Mouse (Mus musculus): ENCODE measurements around the gene Tprkb. TPM values are rescaled to one million over a fixed set of nuclear protein-coding genes. Genes with fewer than 3 reads are reported as not detected.
"Not testable (repeated sequence)": the region's sequence is repeated elsewhere in the genome, so short reads cannot be mapped to it uniquely, and the experiment has no call there.

Tprkb gene
- polyA plus RNA-seq, 1 experiment from 2014 or later: 61.3 TPM

DNA sequence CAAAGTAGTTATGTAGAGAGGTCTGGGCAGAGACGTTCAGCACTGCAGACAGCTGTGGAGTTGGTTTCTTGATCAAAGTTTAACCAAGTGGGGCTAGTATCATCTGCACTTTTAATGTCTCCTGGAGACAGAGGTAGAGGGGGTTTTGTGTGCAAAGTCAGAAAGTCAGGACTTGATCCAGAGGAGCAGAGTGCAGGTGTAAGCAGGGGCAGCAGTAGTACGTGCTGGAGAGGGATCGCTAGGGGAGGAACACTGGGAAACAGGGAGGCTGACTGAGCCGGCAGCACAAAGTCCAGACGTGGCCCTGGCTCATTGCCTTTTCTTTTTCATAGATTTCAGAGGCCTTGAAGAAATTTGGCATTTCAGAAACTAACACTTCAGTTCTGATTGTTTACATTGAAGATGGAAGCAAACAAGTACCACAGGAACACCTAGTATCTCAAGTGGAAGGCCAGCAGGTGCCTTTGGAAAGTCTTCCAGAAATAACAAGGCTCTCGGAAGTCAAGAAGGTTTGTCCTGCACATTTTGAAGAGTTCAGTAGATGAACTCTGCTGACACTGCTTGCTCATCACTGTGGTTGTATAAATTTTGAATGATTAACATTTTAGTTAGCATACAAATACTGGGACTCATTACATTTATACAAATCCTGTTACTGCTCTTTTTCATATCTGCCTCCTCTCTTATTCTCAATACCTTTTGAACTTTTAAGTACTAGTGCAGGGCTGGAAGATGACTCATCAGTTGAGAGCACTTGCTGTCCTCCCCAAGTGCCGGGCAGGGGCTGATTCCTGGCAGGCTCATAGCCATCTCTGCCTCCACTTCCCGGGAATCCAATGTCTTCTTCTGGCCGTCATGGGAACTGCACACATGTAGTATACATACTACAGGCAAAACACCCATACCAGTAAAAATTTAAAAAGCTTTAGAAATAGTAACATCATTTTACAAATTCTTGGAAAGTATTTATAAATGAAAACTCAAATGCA is 16.1 kb downstream of the Tprkb start:
- peak overlapping the region; percentile 60 for H3K27ac ChIP-seq (ENCODE audit: low read depth, low read length)
- no peak for ATAC-seq
- no peaks in the 10 kb centered on the region for H3K27me3 ChIP-seq (replicated peaks; ENCODE audit: control insufficient read depth, insufficient read depth, low read length)
- WGBS: 70% methylated on average over 9 of the region's 9 CpGs
- H3K4me1 ChIP-seq (replicated peaks; ENCODE audit: control insufficient read depth, insufficient read depth, low read length): no peaks in the 10 kb centered on the region; the same call in 1 of the 2 replicates
- H3K9me3 ChIP-seq (ENCODE audit: control insufficient read depth): no peaks in the 10 kb centered on the region
- no peak overlapping the region for H3K4me2 ChIP-seq (replicated peaks; ENCODE audit: low read depth)
- no peak overlapping the region for H3K9ac ChIP-seq (ENCODE audit: low read depth, low read length)
- no peak for TF ChIP-seq CTCF (IDR thresholded peaks at IDR 0.05; ENCODE audit: low read depth)
- peaks cover 61% of the 10 kb centered on the region for H3K36me3 ChIP-seq (ENCODE audit: control insufficient read depth, insufficient read depth)
- no peak overlapping the region for H3K4me3 ChIP-seq (ENCODE audit: low read depth, low read length)

DNA sequence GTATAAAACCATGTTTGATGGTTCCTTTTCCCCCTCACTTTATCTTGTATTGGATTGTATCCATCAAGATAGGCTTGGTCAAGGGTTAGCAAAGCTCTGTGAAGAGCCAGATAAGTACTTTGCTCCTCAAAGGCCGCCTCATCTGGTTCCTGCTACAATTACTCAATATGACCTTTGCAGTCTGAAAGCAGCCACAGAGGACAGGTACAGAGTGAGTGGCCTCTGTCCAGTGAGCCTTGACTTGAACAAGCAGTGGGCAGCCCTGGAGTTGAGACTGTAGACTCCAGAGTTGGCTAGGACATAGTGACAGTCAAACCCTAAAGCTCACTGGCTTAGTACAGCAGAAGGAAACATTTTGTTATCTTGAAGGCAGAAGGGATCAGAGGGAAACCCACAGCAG is 17.6 kb downstream of the Tprkb start:
- peak; percentile 75 for ATAC-seq
- 50% methylated on average over 1 of the region's 1 CpGs for WGBS

DNA sequence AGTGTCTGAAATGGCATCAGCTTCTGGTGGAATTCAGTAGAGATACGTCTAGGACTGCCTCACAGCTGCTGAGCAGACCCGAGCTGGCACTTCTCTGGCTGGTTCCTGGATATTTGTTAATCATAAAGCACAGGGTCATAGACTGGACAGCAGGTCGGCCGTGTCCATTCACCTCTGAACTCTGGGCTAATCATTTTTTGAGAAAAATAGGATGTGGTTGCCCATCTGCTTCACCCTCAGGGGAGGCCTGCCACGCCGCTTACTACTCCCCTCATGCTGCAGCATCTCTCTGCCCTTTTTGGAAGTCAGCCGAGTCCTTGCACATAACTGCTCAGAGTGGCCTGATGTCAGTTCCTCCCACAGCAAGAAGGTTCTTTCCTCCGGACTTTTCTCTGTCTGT is 22.4 kb downstream of the Tprkb start:
- no peak for TF ChIP-seq CTCF (IDR thresholded peaks at IDR 0.05; ENCODE audit: low read depth)
- H3K9ac ChIP-seq (ENCODE audit: low read depth, low read length): no peak overlapping the region
- H3K4me3 ChIP-seq (ENCODE audit: low read depth, low read length): no peak overlapping the region
- no peaks in the 10 kb centered on the region for H3K9me3 ChIP-seq (ENCODE audit: control insufficient read depth)
- peaks cover 18% of the 10 kb centered on the region; the same call in 1 of the 2 replicates for H3K36me3 ChIP-seq (ENCODE audit: control insufficient read depth, insufficient read depth)
- WGBS: 65% methylated on average over 8 of the region's 8 CpGs
- H3K4me1 ChIP-seq (replicated peaks; ENCODE audit: control insufficient read depth, insufficient read depth, low read length): 0 out of 2 replicates have a peak, but pooled peaks cover 8% of the 10 kb centered on the region
- H3K27me3 ChIP-seq (replicated peaks; ENCODE audit: control insufficient read depth, insufficient read depth, low read length): no peaks in the 10 kb centered on the region
- no peak for ATAC-seq
- H3K27ac ChIP-seq (ENCODE audit: low read depth, low read length): no peak overlapping the region
- H3K4me2 ChIP-seq (replicated peaks; ENCODE audit: low read depth): no peak overlapping the region

More for the DNA sequence above, 17.6 kb downstream of the Tprkb start:
- Histone ChIP-seq H3K27ac (ENCODE audit: low read depth, low read length) (peak overlapping the region; percentile 74), H3K9me3 (ENCODE audit: control insufficient read depth) (no peaks in the 10 kb centered on the region), H3K4me2 (replicated peaks; ENCODE audit: low read depth) (no peak overlapping the region), H3K4me3 (ENCODE audit: low read depth, low read length) (no peak overlapping the region), H3K27me3 (replicated peaks; ENCODE audit: control insufficient read depth, insufficient read depth, low read length) (no peaks in the 10 kb centered on the region), H3K9ac (ENCODE audit: low read depth, low read length) (no peak overlapping the region), H3K36me3 (ENCODE audit: control insufficient read depth, insufficient read depth) (peaks cover 56% of the 10 kb centered on the region), H3K4me1 (replicated peaks; ENCODE audit: control insufficient read depth, insufficient read depth, low read length) (no peaks in the 10 kb centered on the region; the same call in 1 of the 2 replicates)
- no peak for TF ChIP-seq CTCF (IDR thresholded peaks at IDR 0.05; ENCODE audit: low read depth)

DNA sequence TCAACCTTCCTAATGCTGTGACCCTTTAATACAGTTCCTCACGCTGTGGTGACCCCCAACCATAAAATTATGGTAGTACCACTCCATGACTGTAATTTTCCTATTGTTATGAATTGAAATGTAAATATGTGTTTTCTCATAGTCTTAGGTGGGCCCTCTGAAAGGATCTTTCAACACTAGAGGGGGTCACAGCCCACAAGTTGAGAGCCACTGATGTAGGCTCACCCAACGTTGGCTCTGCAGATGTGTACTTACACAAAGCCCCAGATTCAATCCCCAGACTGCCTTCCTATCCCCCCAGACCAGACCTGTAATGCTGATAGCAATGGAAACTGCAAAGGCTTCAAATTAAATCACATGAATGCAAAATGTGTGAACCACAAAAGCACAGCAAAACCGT is 24.0 kb downstream of the Tprkb start:
- no peak overlapping the region for H3K4me3 ChIP-seq (ENCODE audit: low read depth, low read length)
- no peak overlapping the region for H3K9ac ChIP-seq (ENCODE audit: low read depth, low read length)
- WGBS: 69% methylated on average over 3 of the region's 3 CpGs
- no peak overlapping the region; the same call in 1 of the 2 replicates for H3K27ac ChIP-seq (ENCODE audit: low read depth, low read length)
- no peaks in the 10 kb centered on the region for H3K9me3 ChIP-seq (ENCODE audit: control insufficient read depth)
- H3K4me2 ChIP-seq (replicated peaks; ENCODE audit: low read depth): no peak overlapping the region
- no peaks in the 10 kb centered on the region for H3K27me3 ChIP-seq (replicated peaks; ENCODE audit: control insufficient read depth, insufficient read depth, low read length)
- H3K36me3 ChIP-seq (ENCODE audit: control insufficient read depth, insufficient read depth): 0 out of 2 replicates have a peak, but pooled peaks cover 3% of the 10 kb centered on the region
- peak; percentile 44 for TF ChIP-seq CTCF (IDR thresholded peaks at IDR 0.05; ENCODE audit: low read depth)
- H3K4me1 ChIP-seq (replicated peaks; ENCODE audit: control insufficient read depth, insufficient read depth, low read length): 0 out of 2 replicates have a peak, but pooled peaks cover 8% of the 10 kb centered on the region
- no peak for ATAC-seq

DNA sequence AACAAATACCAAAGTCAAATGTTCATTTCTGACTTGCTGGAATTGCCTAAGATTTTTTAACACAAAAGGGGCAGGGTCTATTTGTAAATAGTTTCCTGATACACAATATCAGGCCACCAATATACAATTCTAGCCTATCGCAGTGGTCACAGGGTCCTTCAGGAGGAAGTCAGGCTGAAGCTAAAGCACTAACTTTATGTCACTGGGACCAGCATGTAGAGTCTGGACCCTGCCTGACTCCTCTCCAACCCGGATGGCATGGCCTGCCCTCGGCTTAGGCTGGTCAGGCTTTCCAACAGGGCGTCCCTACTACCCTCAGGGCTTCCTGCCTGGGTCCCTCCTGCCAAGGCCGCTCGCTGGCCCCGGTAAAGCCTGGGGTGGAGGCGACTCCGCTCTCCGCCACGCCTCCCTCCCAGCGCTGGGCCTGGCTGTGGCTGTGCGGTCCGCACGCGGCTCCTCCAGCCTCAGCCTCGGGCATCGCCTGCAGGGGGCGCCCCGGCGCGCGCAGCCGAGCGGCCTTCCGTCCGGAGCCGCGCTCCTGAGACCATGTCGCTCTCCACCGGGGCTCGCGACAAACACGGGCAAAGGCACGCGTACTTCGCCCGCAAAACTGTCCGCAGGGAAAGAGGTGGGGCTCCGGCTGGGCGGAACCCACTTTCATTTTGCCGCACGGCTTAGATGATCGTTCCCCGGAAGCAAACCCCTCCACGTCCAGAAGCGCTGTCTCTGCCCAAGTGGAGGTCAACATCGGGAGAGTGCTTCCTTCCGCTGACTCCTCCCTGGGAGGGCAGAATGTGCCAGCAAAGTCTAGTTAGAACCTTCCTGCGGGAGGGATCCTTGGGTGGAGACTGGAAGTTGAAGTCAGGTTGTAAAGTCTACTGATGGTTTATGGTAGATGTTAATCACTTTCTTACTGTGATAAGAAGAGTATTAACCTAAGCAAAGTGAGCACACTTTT is 25.1 kb downstream of the Tprkb start:
- peak overlapping the region; percentile 69 for H3K4me2 ChIP-seq (replicated peaks; ENCODE audit: low read depth)
- ATAC-seq: peak; percentile 92

More for the DNA sequence above, 25.1 kb downstream of the Tprkb start:
- TF ChIP-seq CTCF (IDR thresholded peaks at IDR 0.05; ENCODE audit: low read depth): peak; percentile 86
- Histone ChIP-seq H3K4me3 (ENCODE audit: low read depth, low read length) (peak overlapping the region; percentile 43), H3K9ac (ENCODE audit: low read depth, low read length) (peak overlapping the region; percentile 34; the same call in 1 of the 2 replicates), H3K27ac (ENCODE audit: low read depth, low read length) (peak overlapping the region; percentile 64; the same call in 1 of the 2 replicates)
- under 1% methylated on average over 50 of the region's 50 CpGs for WGBS
- not testable (repeated sequence) for H3K9me3 ChIP-seq (ENCODE audit: control insufficient read depth); H3K36me3 ChIP-seq (ENCODE audit: control insufficient read depth, insufficient read depth); H3K27me3 ChIP-seq (replicated peaks; ENCODE audit: control insufficient read depth, insufficient read depth, low read length); H3K4me1 ChIP-seq (replicated peaks; ENCODE audit: control insufficient read depth, insufficient read depth, low read length)
